Mouse (Mus musculus): ENCODE results near the gene Arhgef25. TPM values are rescaled to one million over a fixed set of nuclear protein-coding genes. Genes with fewer than 3 reads are reported as not detected.
"Not testable (repeated sequence)": the region's sequence is repeated elsewhere in the genome, so short reads cannot be mapped to it uniquely, and the experiment has no call there.

Gene Arhgef25
- polyA plus RNA-seq, 1 experiment from 2014 or later, result 19.6 TPM

DNA sequence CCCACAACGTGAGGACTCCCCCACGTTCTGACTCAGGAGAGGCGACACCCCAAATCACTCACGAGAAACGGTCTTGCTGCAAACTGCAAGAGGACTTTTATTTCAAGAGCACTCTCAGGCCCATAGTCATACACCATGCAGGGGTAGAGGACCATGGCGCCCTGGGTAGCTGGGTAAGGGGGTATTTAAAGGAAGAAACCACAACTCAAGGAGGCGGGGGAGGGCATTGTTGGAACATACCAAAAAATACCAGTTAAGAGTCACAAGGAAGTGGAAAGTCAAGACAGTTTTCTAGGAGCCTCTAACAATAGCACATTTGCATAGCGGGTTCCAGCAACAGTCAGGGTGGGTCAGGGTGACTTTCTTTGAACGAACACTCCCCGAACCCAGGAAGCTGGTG lies 37.3 kb downstream of the Arhgef25 start:
- H3K9ac ChIP-seq (replicated peaks; ENCODE audit: low read length); H3K36me3 ChIP-seq (ENCODE audit: control insufficient read depth, insufficient read depth, low read length); H3K9me3 ChIP-seq (ENCODE audit: control insufficient read depth, low read length); H3K4me3 ChIP-seq (replicated peaks; ENCODE audit: low read depth, low read length); ATAC-seq (ENCODE audit: low FRiP score, low TSS enrichment); H3K4me1 ChIP-seq (ENCODE audit: control insufficient read depth, insufficient read depth, low read length); H3K27ac ChIP-seq (replicated peaks; ENCODE audit: low read depth, low read length); H3K27me3 ChIP-seq (ENCODE audit: control insufficient read depth, insufficient read depth, low read length); DNase-seq; H3K4me2 ChIP-seq (ENCODE audit: low read length): not testable (repeated sequence)
- WGBS, result 89% methylated on average over 10 of the region's 10 CpGs

GRCm38 (mm10) chr10:127151233-127151632 lies 38.6 kb downstream of the Arhgef25 start:
- not testable (repeated sequence) for H3K9ac ChIP-seq (replicated peaks; ENCODE audit: low read length); DNase-seq; H3K9me3 ChIP-seq (ENCODE audit: control insufficient read depth, low read length); H3K36me3 ChIP-seq (ENCODE audit: control insufficient read depth, insufficient read depth, low read length); H3K4me2 ChIP-seq (ENCODE audit: low read length); H3K27me3 ChIP-seq (ENCODE audit: control insufficient read depth, insufficient read depth, low read length); H3K4me1 ChIP-seq (ENCODE audit: control insufficient read depth, insufficient read depth, low read length); H3K4me3 ChIP-seq (replicated peaks; ENCODE audit: low read depth, low read length); H3K27ac ChIP-seq (replicated peaks; ENCODE audit: low read depth, low read length); ATAC-seq (ENCODE audit: low FRiP score, low TSS enrichment)
- 90% methylated on average over 3 of the region's 3 CpGs for whole genome bisulfite sequencing

DNA sequence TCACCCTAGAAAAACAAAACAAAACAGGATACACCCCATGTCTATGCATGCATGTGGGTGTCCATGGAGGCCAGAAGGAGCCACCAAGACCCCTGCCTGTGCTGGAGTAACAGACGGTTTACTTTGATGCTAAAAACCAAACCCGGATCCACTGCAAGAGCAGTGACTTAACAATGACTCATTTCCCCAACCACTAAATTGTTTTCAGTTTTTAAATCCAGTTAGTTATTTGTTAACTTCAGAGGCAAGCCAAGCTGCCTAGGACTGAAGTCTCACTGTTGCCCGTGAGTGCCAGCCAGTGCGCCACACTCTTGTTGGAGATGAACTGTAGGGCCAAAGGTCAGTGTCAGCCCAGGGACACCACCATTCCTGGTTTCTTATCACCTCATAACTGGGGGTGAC lies 39.4 kb downstream of the Arhgef25 start:
- Histone ChIP-seq H3K27ac (replicated peaks; ENCODE audit: low read depth, low read length) (no peak overlapping the region), H3K4me1 (ENCODE audit: control insufficient read depth, insufficient read depth, low read length) (no peaks in the 10 kb centered on the region), H3K4me3 (replicated peaks; ENCODE audit: low read depth, low read length) (no peak overlapping the region), H3K9me3 (ENCODE audit: control insufficient read depth, low read length) (no peaks in the 10 kb centered on the region), H3K27me3 (ENCODE audit: control insufficient read depth, insufficient read depth, low read length) (no peaks in the 10 kb centered on the region), H3K36me3 (ENCODE audit: control insufficient read depth, insufficient read depth, low read length) (no peaks in the 10 kb centered on the region), H3K9ac (replicated peaks; ENCODE audit: low read length) (no peak overlapping the region), H3K4me2 (ENCODE audit: low read length) (no peak overlapping the region)
- ATAC-seq (ENCODE audit: low FRiP score, low TSS enrichment) (no peak), DNase-seq (no peak)
- WGBS, result 86% methylated on average over 4 of the region's 4 CpGs

- 80% methylated on average over 6 of the region's 6 CpGs for WGBS
- H3K9ac ChIP-seq (replicated peaks; ENCODE audit: low read length), result no peak overlapping the region
- H3K36me3 ChIP-seq (ENCODE audit: control insufficient read depth, insufficient read depth, low read length), result no peaks in the 10 kb centered on the region
- no peak for ATAC-seq (ENCODE audit: low FRiP score, low TSS enrichment)
- H3K4me3 ChIP-seq (replicated peaks; ENCODE audit: low read depth, low read length), result no peak overlapping the region
- no peak for DNase-seq
- no peaks in the 10 kb centered on the region for H3K4me1 ChIP-seq (ENCODE audit: control insufficient read depth, insufficient read depth, low read length)
- H3K4me2 ChIP-seq (ENCODE audit: low read length), result no peak overlapping the region
- H3K27me3 ChIP-seq (ENCODE audit: control insufficient read depth, insufficient read depth, low read length), result no peaks in the 10 kb centered on the region
- no peaks in the 10 kb centered on the region for H3K9me3 ChIP-seq (ENCODE audit: control insufficient read depth, low read length)
- H3K27ac ChIP-seq (replicated peaks; ENCODE audit: low read depth, low read length), result no peak overlapping the region
Measured at GRCm38 (mm10) chr10:127147135-127147534, 42.7 kb downstream of the Arhgef25 start.

- Histone ChIP-seq H3K27me3 (ENCODE audit: control insufficient read depth, insufficient read depth, low read length) (no peaks in the 10 kb centered on the region), H3K9ac (replicated peaks; ENCODE audit: low read length) (no peak overlapping the region), H3K4me3 (replicated peaks; ENCODE audit: low read depth, low read length) (no peak overlapping the region), H3K9me3 (ENCODE audit: control insufficient read depth, low read length) (no peaks in the 10 kb centered on the region), H3K27ac (replicated peaks; ENCODE audit: low read depth, low read length) (no peak overlapping the region), H3K4me2 (ENCODE audit: low read length) (no peak overlapping the region), H3K4me1 (ENCODE audit: control insufficient read depth, insufficient read depth, low read length) (no peaks in the 10 kb centered on the region), H3K36me3 (ENCODE audit: control insufficient read depth, insufficient read depth, low read length) (no peaks in the 10 kb centered on the region)
- ATAC-seq (ENCODE audit: low FRiP score, low TSS enrichment), result no peak
- DNase-seq, result no peak
- 79% methylated on average over 5 of the region's 5 CpGs for WGBS
Measured at GRCm38 (mm10) chr10:127145303-127145702, 44.6 kb downstream of the Arhgef25 start.

DNA sequence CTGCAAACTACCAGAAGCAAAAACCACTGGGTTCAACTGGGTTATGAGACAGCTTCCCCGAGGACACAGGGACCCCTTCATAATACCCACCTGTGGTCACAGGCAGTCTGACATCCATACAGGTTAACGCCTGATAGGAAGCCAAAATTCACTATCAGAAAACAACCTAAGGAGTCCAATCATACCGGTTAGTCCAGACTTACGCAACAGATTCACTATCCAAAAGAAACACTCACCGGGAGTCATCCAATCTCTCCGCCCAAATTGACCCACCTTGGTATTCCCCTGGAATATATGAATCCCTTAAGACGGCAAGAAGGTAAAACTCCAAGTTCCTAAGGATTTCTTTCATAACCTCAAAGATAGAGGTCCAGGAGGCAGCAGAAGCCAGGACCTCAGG lies 45.3 kb downstream of the Arhgef25 start:
- Histone ChIP-seq H3K4me3 (replicated peaks; ENCODE audit: low read depth, low read length) (no peak overlapping the region), H3K9ac (replicated peaks; ENCODE audit: low read length) (no peak overlapping the region)
- 94% methylated on average over 7 of the region's 7 CpGs for WGBS

GRCm38 (mm10) chr10:127143228-127143627 lies 46.7 kb downstream of the Arhgef25 start:
- Histone ChIP-seq H3K4me3 (replicated peaks; ENCODE audit: low read depth, low read length) (no peak overlapping the region), H3K27me3 (ENCODE audit: control insufficient read depth, insufficient read depth, low read length) (no peaks in the 10 kb centered on the region), H3K36me3 (ENCODE audit: control insufficient read depth, insufficient read depth, low read length) (no peaks in the 10 kb centered on the region), H3K9ac (replicated peaks; ENCODE audit: low read length) (no peak overlapping the region), H3K9me3 (ENCODE audit: control insufficient read depth, low read length) (no peaks in the 10 kb centered on the region), H3K4me1 (ENCODE audit: control insufficient read depth, insufficient read depth, low read length) (no peaks in the 10 kb centered on the region), H3K4me2 (ENCODE audit: low read length) (no peak overlapping the region), H3K27ac (replicated peaks; ENCODE audit: low read depth, low read length) (no peak overlapping the region)
- WGBS, result 85% methylated on average over 8 of the region's 8 CpGs
- DNase-seq (no peak), ATAC-seq (ENCODE audit: low FRiP score, low TSS enrichment) (no peak)

More for the DNA sequence above, 45.3 kb downstream of the Arhgef25 start:
- Histone ChIP-seq H3K36me3 (ENCODE audit: control insufficient read depth, insufficient read depth, low read length) (no peaks in the 10 kb centered on the region), H3K4me2 (ENCODE audit: low read length) (no peak overlapping the region), H3K4me1 (ENCODE audit: control insufficient read depth, insufficient read depth, low read length) (no peaks in the 10 kb centered on the region), H3K27ac (replicated peaks; ENCODE audit: low read depth, low read length) (no peak overlapping the region), H3K27me3 (ENCODE audit: control insufficient read depth, insufficient read depth, low read length) (no peaks in the 10 kb centered on the region), H3K9me3 (ENCODE audit: control insufficient read depth, low read length) (no peaks in the 10 kb centered on the region)
- no peak for DNase-seq
- ATAC-seq (ENCODE audit: low FRiP score, low TSS enrichment), result no peak

GRCm38 (mm10) chr10:127141500-127141899 lies 48.4 kb downstream of the Arhgef25 start:
- H3K36me3 ChIP-seq (ENCODE audit: control insufficient read depth, insufficient read depth, low read length), result no peaks in the 10 kb centered on the region
- no peaks in the 10 kb centered on the region for H3K27me3 ChIP-seq (ENCODE audit: control insufficient read depth, insufficient read depth, low read length)
- H3K4me3 ChIP-seq (replicated peaks; ENCODE audit: low read depth, low read length), result no peak overlapping the region
- no peak for ATAC-seq (ENCODE audit: low FRiP score, low TSS enrichment)
- no peak overlapping the region for H3K27ac ChIP-seq (replicated peaks; ENCODE audit: low read depth, low read length)
- DNase-seq, result no peak
- WGBS, result 88% methylated on average over 8 of the region's 8 CpGs
- no peaks in the 10 kb centered on the region for H3K4me1 ChIP-seq (ENCODE audit: control insufficient read depth, insufficient read depth, low read length)
- H3K9me3 ChIP-seq (ENCODE audit: control insufficient read depth, low read length), result no peaks in the 10 kb centered on the region
- no peak overlapping the region for H3K9ac ChIP-seq (replicated peaks; ENCODE audit: low read length)
- no peak overlapping the region for H3K4me2 ChIP-seq (ENCODE audit: low read length)

GRCm38 (mm10) chr10:127140971-127141370 lies 48.9 kb downstream of the Arhgef25 start:
- no peak overlapping the region for H3K4me3 ChIP-seq (replicated peaks; ENCODE audit: low read depth, low read length)
- no peaks in the 10 kb centered on the region for H3K9me3 ChIP-seq (ENCODE audit: control insufficient read depth, low read length)
- WGBS, result 86% methylated on average over 11 of the region's 11 CpGs
- no peaks in the 10 kb centered on the region for H3K27me3 ChIP-seq (ENCODE audit: control insufficient read depth, insufficient read depth, low read length)
- ATAC-seq (ENCODE audit: low FRiP score, low TSS enrichment) (no peak), DNase-seq (no peak)
- H3K4me1 ChIP-seq (ENCODE audit: control insufficient read depth, insufficient read depth, low read length), result no peaks in the 10 kb centered on the region
- H3K4me2 ChIP-seq (ENCODE audit: low read length), result no peak overlapping the region
- no peak overlapping the region for H3K27ac ChIP-seq (replicated peaks; ENCODE audit: low read depth, low read length)
- no peak overlapping the region for H3K9ac ChIP-seq (replicated peaks; ENCODE audit: low read length)
- H3K36me3 ChIP-seq (ENCODE audit: control insufficient read depth, insufficient read depth, low read length), result no peaks in the 10 kb centered on the region

Measured in midbrain, embryonic 14.5 days (tissue).